Mouse (Mus musculus) heart, adult 9 months (tissue): ENCODE results near the gene Itgb3.

Source experiments
- DNase-seq, 2 experiments: peaks; one replicate each; pipeline ENCODE4 v3.0.0; 2022; ENCODE audit warnings: low spot score in 2 of 2

Gene Itgb3

DNA sequence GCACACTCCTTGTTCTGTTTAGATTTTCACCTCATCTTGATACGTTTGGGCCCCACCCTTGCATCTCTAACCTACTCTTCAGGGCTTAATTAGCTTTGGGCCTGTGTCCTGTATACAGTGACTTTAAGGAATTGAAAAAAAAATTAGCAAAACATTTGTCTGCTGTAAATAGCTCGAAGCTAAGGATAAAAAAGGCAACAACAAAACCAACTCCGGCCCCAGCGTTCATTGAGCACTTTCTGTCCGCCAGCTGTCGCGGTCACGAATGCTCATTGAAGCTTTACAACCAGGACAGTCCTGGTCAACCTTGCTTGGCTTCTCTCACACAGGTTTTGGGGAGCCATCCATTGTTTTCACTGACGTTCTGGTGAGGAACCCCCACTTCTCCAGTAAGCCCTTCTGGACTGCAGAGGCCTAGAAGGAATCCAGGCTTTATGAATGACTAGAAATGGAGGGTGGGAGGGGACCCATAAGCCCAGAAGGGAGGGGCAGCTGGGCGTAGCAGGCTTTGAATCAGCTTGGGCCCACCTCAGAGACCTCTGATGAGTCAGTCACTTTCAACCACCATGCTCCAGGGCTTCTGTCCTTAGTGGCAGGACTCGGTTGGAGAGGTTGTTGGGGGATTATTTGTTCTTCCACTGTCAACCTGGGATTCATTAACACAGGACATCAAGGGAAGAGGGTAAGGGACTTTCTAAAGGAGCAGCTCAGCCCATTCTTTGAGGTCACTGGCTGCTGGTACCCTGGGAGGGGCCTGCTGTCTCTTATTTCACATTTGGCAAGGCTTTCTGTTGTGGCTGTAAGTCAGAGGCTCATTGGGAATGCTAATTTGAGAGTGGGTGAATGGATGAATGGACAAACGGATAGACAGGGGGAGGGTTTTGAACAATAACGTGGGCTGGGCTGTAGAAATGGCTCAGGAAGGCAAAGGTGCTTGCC, 11.6 kb downstream of the Itgb3 start:
- no peak for DNase-seq

- no peak for DNase-seq
Observed at GRCm38 (mm10) chr11:104622040-104622962, 14.5 kb downstream of the Itgb3 start.

DNA sequence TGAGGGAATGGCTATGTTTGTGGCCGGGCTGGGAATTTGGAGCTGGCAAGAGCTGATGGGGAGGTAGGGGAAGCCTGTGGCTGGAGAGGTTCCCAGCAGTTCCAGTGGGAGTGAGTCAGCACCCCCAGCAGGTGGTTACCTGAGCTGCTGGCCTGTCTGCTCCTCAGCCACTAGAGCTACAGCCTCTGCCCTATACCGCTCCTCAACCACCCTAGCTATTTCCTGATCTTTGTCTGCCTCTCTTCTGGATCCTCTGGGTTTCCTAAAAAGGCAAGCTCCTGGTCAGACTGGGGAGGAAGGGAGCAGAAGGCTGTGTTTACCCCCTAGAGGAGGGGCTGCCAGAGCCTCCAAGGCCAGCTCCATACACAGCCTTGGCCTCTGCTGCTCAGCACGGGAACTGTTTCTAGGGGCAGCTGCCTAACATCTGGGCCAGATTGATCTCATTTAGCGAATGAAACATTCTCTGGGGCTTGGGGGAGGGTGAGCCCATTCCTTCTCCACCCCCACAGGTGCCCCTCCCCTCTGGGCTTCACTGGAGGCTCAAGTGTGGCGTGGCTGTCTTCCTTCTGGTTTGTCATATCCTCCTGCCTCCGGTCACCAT, 17.1 kb downstream of the Itgb3 start:
- peak; percentile 59 to 73 for DNase-seq

- DNase-seq: peak; percentile 60 to 65
Observed at GRCm38 (mm10) chr11:104625453-104626402, 17.9 kb downstream of the Itgb3 start.

DNA sequence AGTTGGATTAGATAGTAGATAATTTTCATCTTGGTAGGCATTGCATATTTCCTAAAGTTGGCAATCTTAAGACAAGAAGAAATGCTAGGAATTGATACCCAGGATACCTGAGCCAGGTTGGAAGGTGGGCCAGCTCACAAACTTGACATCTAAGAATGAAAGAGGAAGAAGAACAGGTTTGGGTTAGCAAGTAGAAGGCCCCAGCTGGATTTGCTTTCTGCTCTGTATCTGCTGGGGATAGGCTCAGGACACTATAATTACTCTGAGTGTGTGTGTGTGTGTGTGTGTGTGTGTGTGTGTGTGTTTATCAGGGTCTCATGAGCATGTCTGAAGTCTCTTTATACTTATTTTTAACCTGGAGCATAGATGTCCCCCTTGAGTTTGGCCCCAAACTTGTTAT, 18.8 kb downstream of the Itgb3 start:
- no peak for DNase-seq

DNA sequence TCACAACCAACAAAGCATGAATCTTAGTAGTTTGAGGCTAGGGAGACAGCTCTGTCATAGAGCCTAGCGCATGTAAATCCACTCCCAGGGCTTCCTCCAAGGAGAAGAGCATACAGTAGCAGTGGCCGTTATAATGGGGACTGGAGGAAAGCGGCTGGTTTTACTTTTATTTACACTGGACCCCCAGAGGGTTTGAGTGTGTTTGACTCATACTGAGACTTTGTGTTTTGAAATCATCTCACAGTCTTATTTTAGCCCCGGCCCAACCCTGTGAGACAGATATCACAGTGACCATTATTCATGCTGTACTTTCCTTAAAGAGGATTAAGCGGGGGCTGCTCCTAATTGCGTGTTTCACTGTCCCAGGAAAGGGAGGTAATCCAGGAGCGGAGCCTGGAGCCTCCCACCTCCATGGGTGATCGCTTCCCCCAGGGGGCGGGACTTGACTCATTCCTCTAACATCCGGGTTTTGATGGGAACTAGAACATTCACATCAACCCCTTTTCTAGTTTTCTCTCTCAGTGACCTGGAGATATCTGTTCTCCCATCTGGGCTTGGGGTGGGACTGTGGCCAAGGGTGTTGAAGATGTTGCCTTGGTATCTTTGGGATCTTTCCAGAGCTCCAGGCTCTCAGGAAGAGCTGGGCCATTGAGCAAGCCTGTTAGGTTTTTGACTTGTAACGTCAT, 20.0 kb downstream of the Itgb3 start:
- DNase-seq: peak in 1 of 2 experiments; percentile 22

GRCm38 (mm10) chr11:104628566-104628965, 20.8 kb downstream of the Itgb3 start:
- DNase-seq: no peak

DNA sequence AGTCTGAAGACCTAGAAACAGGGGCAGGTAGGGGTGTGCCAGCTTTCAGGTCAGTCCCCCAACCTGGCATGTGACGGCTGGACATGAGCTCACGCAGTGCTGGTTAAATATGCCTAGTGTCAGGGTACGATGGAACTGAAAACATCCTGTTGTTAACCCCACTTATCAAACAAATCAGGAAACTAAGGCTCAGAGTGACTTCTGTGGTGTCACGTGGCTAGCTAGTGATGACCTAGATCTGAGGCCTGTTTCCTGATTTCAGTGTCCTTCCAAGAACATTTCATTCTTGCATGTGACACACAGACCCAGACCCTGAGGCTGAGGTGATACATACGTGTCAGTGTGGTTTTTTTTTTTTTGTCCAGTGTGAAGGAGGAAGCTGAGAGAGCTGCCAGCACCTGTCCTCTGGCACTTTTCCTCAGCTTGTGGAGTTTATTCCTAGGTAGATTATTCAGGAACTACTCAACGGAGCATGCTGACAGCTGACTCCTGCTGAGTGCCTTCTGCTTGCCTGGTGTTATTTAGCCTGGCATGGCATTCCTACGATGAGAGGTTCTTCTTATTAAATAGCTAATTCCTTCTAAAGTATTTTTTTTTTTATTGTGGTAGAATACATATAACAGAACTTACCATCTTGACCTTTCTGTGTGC, 22.5 kb downstream of the Itgb3 start:
- DNase-seq: peak in 1 of 2 experiments; percentile 30

- DNase-seq: no peak
Observed at GRCm38 (mm10) chr11:104631306-104631705, 23.5 kb downstream of the Itgb3 start.

GRCm38 (mm10) chr11:104637010-104637409, 29.2 kb downstream of the Itgb3 start:
- DNase-seq: no peak

DNA sequence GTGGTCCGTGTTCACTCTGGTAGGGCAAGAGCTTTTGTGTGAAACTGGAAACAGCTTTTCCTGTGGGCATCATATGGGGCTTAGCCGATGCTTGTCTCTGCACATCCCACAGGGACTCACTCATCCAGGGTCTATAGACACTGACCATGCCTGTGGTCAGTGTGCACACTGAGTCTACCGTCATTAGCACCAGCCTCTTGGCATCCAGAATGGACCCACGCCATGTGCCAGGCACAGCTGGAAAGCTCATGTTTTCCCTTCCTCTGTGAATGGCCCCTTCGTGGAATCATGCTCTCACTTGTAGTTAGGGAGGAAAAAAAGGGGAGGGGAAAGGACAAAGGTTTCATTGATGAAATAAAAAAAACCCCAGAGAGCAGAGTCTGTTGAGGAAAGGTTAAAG, 30.2 kb downstream of the Itgb3 start:
- no peak for DNase-seq

DNA sequence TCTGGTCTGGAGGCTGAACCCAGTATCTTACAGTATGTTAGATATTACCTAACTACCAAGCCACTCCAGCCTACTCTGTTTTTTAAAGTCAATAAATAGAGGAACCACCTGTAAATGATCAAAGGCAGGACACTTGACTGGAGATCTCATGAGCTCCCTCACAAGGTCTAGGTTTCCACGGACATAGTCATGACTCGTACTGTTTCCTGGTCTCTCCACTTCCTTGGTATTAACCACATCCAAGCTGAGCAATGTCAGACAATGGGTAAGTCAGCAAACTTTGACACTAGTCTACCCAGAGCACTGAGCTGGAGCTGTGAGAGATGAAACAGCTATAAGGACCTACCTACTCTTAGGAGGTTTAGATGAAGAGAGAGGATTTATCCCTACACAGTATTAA, 31.1 kb downstream of the Itgb3 start:
- no peak for DNase-seq

DNA sequence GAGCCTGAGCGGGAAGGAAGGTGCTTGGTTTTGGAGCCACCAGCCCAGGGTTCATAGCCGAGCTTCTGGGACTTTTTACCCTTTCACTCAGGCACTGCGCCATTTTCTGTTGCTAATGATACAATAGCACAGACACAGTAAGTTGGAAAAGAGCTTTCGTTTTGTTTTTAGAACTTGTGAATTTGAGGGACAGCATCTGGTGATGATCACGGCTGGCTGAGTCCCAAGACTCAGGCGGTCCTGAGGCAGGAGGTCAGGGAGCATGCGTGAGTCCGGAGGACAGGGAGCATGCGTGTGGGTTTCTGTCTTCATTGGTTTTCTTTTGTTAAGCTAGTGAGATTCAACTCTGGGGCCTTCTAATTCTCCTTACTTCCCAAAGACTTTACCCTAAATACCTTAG, 31.8 kb downstream of the Itgb3 start:
- DNase-seq: no peak

- DNase-seq: no peak
Observed at GRCm38 (mm10) chr11:104640894-104641293, 33.1 kb downstream of the Itgb3 start.

GRCm38 (mm10) chr11:104643236-104643635, 35.4 kb downstream of the Itgb3 start:
- no peak for DNase-seq

GRCm38 (mm10) chr11:104645402-104645801, 37.6 kb downstream of the Itgb3 start:
- no peak for DNase-seq

DNA sequence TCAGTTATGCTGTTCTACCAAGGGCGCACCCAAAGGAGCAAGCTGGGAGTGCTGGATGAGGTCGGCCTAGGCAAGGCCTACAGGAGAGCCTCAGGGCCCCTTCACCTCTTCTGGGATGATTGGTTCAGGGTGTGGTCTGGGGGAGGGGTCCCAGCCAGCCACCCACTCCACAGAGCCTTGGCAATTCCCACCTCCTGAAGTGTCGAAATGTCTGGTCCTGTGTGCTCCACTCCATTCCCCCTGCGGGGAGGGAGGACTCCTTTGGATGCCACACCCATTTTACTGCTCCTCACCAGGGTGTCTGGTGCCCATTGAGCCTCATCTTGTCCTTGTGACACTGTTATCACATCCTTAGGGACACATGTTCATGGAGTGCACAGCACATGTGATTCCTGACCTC, 38.4 kb downstream of the Itgb3 start:
- DNase-seq: no peak

DNA sequence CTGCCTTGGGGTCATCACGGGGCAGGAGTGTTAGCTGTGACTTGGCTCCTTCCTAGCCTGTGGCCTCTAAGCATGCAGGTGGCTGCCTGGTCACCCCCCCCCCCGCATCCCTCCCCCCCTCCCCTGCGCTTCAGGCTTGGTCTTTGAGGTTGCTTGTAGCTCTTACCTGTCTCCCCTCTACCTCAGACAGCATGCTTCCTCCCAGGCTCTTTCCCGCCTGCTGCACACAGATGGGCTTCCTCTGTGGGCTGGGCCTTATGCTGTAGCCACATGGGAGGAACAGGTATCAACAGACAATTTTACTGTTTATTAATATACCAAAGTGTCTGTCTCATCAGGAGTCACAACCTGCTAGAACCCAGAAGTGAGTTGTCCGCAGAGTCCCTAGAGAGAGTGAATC, 38.8 kb downstream of the Itgb3 start:
- DNase-seq: no peak

GRCm38 (mm10) chr11:104647188-104647867, 39.5 kb downstream of the Itgb3 start:
- DNase-seq: no peak
